Mouse (Mus musculus): Measurements from ENCODE around the gene Carm1.

- TF ChIP-seq CTCF (IDR thresholded peaks at IDR 0.05; ENCODE audit: extremely low read depth, insufficient read length, insufficient replicate concordance, low read depth, low read length) (no peak), POLR2A (IDR thresholded peaks at IDR 0.05; ENCODE audit: low read depth, low read length) (no peak)
These were observed 36.0 kb upstream of the Carm1 start for GRCm38 (mm10) chr9:21510689-21511015.
